Mouse (Mus musculus): ENCODE data around the gene Exosc8. TPM values are rescaled to one million over a fixed set of nuclear protein-coding genes. Genes with fewer than 3 reads are reported as not detected.

Gene Exosc8
- polyA plus RNA-seq, 1 experiment from 2014 or later: 76.0 TPM

DNA sequence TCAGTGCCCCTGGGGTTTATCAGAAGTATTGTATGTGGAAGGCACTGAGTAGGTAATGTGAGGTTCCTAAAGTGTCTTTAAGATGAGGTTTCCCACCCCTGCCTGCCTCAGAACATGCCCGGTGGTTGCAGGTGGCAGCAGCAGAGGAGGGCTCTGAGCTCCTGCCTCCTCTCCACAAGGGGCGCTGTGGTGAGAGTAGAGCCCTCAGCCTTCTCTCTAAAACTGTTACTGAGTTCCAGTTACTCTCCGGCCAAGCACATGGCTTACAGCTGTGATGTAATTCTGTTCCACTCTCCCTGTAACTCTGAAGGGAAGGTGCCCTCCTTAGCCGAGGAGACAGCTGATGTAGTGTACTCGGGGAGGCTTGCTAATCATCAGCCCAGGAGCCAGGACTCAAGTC is 10.6 kb upstream of the Exosc8 start:
- no peak overlapping the region for H3K9ac ChIP-seq (replicated peaks; ENCODE audit: low read length)
- ATAC-seq (ENCODE audit: low FRiP score, low TSS enrichment) (no peak), DNase-seq (peak; percentile 49)

DNA sequence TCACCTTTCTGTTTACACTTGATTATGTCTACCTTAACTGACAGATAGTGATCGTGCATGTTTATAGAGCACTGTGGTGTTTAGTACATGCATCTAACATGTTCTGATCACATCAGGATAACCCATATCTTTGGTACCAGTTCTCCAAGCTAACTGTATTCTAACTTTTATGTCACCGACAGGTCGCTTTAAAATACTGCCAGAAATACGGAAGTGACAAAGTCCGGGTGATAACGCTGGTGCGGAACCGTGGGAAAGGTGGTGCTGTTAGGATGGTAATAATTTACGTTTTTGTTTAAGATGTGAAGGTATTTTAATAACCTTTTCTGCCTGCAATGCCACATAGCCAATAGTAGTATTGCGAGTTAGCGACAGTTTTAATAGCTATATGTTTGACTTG is 6.8 kb upstream of the Exosc8 start:
- Histone ChIP-seq H3K9ac (replicated peaks; ENCODE audit: low read length) (no peak overlapping the region), H3K27me3 (ENCODE audit: control insufficient read depth, insufficient read depth, low read length) (no peaks in the 10 kb centered on the region), H3K27ac (replicated peaks; ENCODE audit: low read depth, low read length) (no peak overlapping the region), H3K36me3 (ENCODE audit: control insufficient read depth, insufficient read depth, low read length) (peaks cover 77% of the 10 kb centered on the region), H3K4me2 (ENCODE audit: low read length) (no peak overlapping the region), H3K4me3 (replicated peaks; ENCODE audit: low read depth, low read length) (no peak overlapping the region), H3K4me1 (ENCODE audit: control insufficient read depth, insufficient read depth, low read length) (no peaks in the 10 kb centered on the region), H3K9me3 (ENCODE audit: control insufficient read depth, low read length) (no peaks in the 10 kb centered on the region)
- no peak for DNase-seq
- no peak for ATAC-seq (ENCODE audit: low FRiP score, low TSS enrichment)
- 97% methylated on average over 11 of the region's 11 CpGs for WGBS

More for the DNA sequence above, 10.6 kb upstream of the Exosc8 start:
- H3K27ac ChIP-seq (replicated peaks; ENCODE audit: low read depth, low read length): no peak overlapping the region
- WGBS: 62% methylated on average over 5 of the region's 5 CpGs
- H3K27me3 ChIP-seq (ENCODE audit: control insufficient read depth, insufficient read depth, low read length): no peaks in the 10 kb centered on the region
- no peaks in the 10 kb centered on the region for H3K9me3 ChIP-seq (ENCODE audit: control insufficient read depth, low read length)
- H3K4me2 ChIP-seq (ENCODE audit: low read length): no peak overlapping the region
- H3K4me3 ChIP-seq (replicated peaks; ENCODE audit: low read depth, low read length): no peak overlapping the region
- H3K36me3 ChIP-seq (ENCODE audit: control insufficient read depth, insufficient read depth, low read length): peaks cover 96% of the 10 kb centered on the region
- H3K4me1 ChIP-seq (ENCODE audit: control insufficient read depth, insufficient read depth, low read length): no peaks in the 10 kb centered on the region

DNA sequence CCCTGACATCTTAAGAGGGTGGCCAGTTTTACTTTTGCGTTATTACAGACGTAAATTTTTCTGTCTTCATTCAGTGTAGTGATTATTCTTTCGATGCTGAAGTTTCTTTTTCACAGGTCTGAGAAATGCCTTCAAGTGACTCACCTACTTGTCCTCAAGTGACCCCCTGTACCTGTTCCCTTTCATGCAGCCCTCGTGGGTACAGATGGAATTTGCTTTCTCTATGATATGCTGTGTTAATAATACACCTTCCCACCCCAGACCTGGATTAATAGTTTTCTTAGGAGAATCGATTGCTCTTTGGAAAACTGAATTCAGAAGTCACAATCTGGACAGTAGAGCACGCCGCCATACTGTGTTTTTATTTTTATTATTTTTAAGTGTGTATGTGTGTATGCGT is 2.1 kb upstream of the Exosc8 start:
- no peak overlapping the region for H3K9ac ChIP-seq (replicated peaks; ENCODE audit: low read length)
- no peak overlapping the region for H3K27ac ChIP-seq (replicated peaks; ENCODE audit: low read depth, low read length)
- no peak overlapping the region for H3K4me2 ChIP-seq (ENCODE audit: low read length)
- WGBS: 96% methylated on average over 8 of the region's 8 CpGs
- ATAC-seq (ENCODE audit: low FRiP score, low TSS enrichment): no peak
- no peaks in the 10 kb centered on the region for H3K9me3 ChIP-seq (ENCODE audit: control insufficient read depth, low read length)
- peaks cover 6% of the 10 kb centered on the region; the same call in 1 of the 2 replicates for H3K4me1 ChIP-seq (ENCODE audit: control insufficient read depth, insufficient read depth, low read length)
- no peak for DNase-seq
- H3K27me3 ChIP-seq (ENCODE audit: control insufficient read depth, insufficient read depth, low read length): no peaks in the 10 kb centered on the region
- H3K36me3 ChIP-seq (ENCODE audit: control insufficient read depth, insufficient read depth, low read length): peaks cover 31% of the 10 kb centered on the region
- H3K4me3 ChIP-seq (replicated peaks; ENCODE audit: low read depth, low read length): no peak overlapping the region

DNA sequence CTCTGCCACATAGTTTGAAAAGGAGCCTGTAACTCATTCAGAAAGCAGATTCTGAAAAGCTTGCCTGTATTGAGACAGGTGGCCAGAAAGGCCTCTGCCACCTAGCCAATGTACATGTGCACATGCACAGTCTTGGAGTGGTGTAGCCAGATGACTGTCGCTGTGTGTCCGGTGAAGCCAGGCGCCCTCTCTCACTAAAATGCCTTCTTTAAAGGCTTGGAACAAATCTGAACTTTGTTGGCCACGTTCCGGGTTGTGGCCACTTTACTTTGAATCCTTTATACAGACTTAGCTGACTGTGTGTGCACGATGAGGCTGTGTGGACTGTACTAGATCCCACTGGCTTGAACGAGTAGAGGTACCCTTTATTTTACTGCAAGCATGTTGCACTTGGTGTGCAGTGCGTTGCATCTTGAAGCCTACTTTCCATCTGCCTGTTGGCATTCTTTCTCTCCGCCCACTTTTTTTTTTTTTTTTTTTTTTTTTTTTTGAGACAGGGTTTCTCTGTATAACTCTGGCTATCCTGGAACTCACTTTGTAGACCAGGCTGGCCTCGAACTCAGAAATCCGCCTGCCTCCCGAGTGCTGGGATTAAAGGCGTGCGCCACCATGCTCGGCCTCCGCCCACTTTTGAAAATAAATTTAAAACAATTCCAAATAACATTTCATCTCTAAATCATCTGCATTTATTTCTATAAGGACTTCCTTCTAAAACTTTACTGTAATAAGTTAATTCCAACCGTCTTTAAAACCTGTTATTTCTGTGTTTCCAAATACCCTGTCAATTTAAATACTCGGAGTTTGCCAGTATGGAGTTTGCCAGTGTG is 1.1 kb upstream of the Exosc8 start:
- Histone ChIP-seq H3K36me3 (ENCODE audit: control insufficient read depth, insufficient read depth, low read length) (peaks cover 29% of the 10 kb centered on the region), H3K4me1 (ENCODE audit: control insufficient read depth, insufficient read depth, low read length) (peaks cover 6% of the 10 kb centered on the region; the same call in 1 of the 2 replicates), H3K4me3 (replicated peaks; ENCODE audit: low read depth, low read length) (peak overlapping the region; percentile 84), H3K4me2 (ENCODE audit: low read length) (peak overlapping the region; percentile 89), H3K9me3 (ENCODE audit: control insufficient read depth, low read length) (no peaks in the 10 kb centered on the region), H3K9ac (replicated peaks; ENCODE audit: low read length) (peak overlapping the region; percentile 97), H3K27ac (replicated peaks; ENCODE audit: low read depth, low read length) (peak overlapping the region; percentile 99), H3K27me3 (ENCODE audit: control insufficient read depth, insufficient read depth, low read length) (no peaks in the 10 kb centered on the region)
- WGBS: 55% methylated on average over 18 of the region's 18 CpGs
- ATAC-seq (ENCODE audit: low FRiP score, low TSS enrichment) (no peak), DNase-seq (peak; percentile 46)

DNA sequence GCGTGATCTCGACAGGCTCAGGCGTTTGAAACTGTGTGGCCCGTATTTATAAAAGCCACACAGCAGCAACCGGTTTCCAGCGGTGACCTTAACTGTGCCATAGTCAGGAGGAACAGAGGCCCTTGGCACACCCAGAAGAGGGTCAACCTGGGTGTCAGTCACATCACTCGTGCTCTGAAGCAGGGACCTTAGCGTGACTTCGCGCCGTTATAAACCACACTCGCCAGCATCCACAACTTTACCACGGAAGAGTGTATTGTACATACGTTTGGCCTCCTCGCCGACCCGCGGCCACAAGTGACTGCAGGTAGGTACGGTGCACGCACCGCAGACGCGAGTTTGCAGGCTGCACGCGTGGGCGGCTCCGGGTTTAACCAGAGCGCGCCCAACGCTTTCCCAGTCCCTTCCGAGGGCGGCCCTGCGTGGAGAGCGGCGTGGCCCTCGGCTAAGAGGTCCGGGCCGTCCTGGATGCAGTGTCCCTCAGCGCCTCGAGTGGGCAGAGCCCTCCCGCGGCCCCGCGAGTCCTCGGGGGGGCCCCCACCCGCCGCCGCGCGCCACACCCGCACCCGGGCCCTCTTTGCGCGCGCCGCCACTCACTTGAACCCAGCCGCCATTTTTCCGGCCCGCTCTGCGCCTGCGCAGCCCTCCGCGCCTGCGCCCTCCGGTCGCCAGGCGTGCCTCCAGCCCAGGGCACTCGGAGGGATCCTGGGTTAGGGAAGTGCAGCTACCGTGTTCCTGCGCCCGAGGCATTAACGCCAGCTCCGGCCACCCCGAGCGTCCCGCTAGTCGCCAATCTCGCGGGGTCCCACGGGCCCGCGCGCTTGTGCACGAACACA is 564 bp downstream of the Exosc8 start:
- ATAC-seq (ENCODE audit: low FRiP score, low TSS enrichment): peak; percentile 94
- under 1% methylated on average over 84 of the region's 84 CpGs for WGBS

DNA sequence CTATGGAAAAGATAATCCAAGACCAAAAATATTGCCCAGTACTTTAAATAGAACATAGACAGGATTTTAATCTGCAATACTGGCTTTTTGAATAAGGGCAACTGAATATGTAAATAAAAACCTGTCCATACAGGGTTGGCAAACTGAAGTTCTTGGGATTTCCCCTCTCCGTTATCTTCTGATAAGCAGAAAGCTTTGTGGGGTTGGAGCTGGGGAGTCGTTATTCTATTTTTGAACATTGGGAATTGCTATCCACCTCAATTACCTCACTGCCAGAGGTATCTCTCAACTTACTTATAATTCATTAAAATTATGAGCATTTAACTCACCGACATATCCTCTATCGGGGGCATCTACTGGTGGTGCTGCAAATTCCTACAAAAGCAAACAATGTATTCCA is 2.8 kb downstream of the Exosc8 start:
- DNase-seq (no peak), ATAC-seq (ENCODE audit: low FRiP score, low TSS enrichment) (no peak)
- H3K9me3 ChIP-seq (ENCODE audit: control insufficient read depth, low read length): no peaks in the 10 kb centered on the region
- H3K4me1 ChIP-seq (ENCODE audit: control insufficient read depth, insufficient read depth, low read length): peaks cover 6% of the 10 kb centered on the region; the same call in 1 of the 2 replicates
- H3K4me2 ChIP-seq (ENCODE audit: low read length): no peak overlapping the region
- H3K27me3 ChIP-seq (ENCODE audit: control insufficient read depth, insufficient read depth, low read length): no peaks in the 10 kb centered on the region
- no peak overlapping the region for H3K27ac ChIP-seq (replicated peaks; ENCODE audit: low read depth, low read length)
- H3K36me3 ChIP-seq (ENCODE audit: control insufficient read depth, insufficient read depth, low read length): peaks cover 47% of the 10 kb centered on the region
- no peak overlapping the region for H3K9ac ChIP-seq (replicated peaks; ENCODE audit: low read length)
- 97% methylated on average over 4 of the region's 4 CpGs for WGBS
- H3K4me3 ChIP-seq (replicated peaks; ENCODE audit: low read depth, low read length): no peak overlapping the region

More for the DNA sequence above, 564 bp downstream of the Exosc8 start:
- Histone ChIP-seq H3K9ac (replicated peaks; ENCODE audit: low read length) (peak overlapping the region; percentile 97), H3K4me2 (ENCODE audit: low read length) (peak overlapping the region; percentile 89), H3K9me3 (ENCODE audit: control insufficient read depth, low read length) (no peaks in the 10 kb centered on the region), H3K27me3 (ENCODE audit: control insufficient read depth, insufficient read depth, low read length) (no peaks in the 10 kb centered on the region), H3K4me3 (replicated peaks; ENCODE audit: low read depth, low read length) (peak overlapping the region; percentile 84), H3K4me1 (ENCODE audit: control insufficient read depth, insufficient read depth, low read length) (peaks cover 6% of the 10 kb centered on the region; the same call in 1 of the 2 replicates), H3K27ac (replicated peaks; ENCODE audit: low read depth, low read length) (peak overlapping the region; percentile 99), H3K36me3 (ENCODE audit: control insufficient read depth, insufficient read depth, low read length) (peaks cover 36% of the 10 kb centered on the region)
- DNase-seq: peak; percentile 95

DNA sequence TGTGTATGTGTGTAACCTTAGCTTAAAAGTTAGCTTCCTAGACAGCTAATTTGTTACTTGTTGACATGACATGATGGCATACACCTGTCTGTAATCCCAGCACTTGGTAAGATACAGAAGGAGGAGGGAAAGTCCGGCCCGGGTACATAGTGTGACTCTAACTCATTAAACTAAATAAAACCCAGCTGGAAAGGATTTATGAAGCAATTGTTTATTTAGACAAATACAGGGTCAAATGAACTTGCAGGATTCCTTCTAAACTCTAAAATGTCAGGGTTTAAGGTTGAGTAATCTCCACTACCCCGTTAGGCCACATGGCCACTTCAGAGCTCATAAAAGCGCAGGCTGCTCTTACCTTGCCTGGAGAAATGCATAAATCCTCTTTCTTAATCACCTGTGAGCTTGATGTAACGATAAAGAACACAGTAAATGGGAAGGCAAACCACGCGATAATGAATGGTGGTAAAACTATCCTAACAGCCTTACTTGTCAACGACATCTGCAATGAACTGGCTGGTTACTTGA is 3.5 kb downstream of the Exosc8 start:
- Histone ChIP-seq H3K36me3 (ENCODE audit: control insufficient read depth, insufficient read depth, low read length) (peaks cover 54% of the 10 kb centered on the region), H3K4me3 (replicated peaks; ENCODE audit: low read depth, low read length) (no peak overlapping the region), H3K4me2 (ENCODE audit: low read length) (no peak overlapping the region), H3K27ac (replicated peaks; ENCODE audit: low read depth, low read length) (no peak overlapping the region), H3K27me3 (ENCODE audit: control insufficient read depth, insufficient read depth, low read length) (no peaks in the 10 kb centered on the region), H3K9me3 (ENCODE audit: control insufficient read depth, low read length) (no peaks in the 10 kb centered on the region), H3K4me1 (ENCODE audit: control insufficient read depth, insufficient read depth, low read length) (peaks cover 6% of the 10 kb centered on the region; the same call in 1 of the 2 replicates), H3K9ac (replicated peaks; ENCODE audit: low read length) (no peak overlapping the region)
- DNase-seq: no peak
- ATAC-seq (ENCODE audit: low FRiP score, low TSS enrichment): no peak
- 93% methylated on average over 8 of the region's 8 CpGs for WGBS

DNA sequence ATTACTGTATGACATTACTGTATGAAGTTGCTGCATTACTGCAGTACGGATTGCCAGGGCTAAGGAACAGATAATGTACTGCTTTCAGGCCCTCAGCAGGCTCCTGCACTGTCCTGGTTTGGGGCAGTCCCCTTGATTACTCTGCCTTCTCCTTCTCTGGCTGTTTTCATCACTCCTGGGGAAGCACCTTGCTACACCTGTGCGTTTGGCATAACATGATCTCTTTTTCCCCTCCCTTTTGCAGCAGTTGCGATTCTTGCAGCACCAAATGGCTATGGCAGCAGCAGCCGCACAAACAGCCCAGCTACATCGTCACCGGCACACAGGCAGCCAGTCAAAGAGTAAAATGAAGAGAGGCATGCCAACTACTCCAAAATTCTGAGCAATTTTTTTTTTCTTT is 7.1 kb downstream of the Exosc8 start:
- no peak for DNase-seq
- WGBS: 93% methylated on average over 6 of the region's 6 CpGs

More for the DNA sequence above, 7.1 kb downstream of the Exosc8 start:
- no peak overlapping the region for H3K9ac ChIP-seq (replicated peaks; ENCODE audit: low read length)
- H3K9me3 ChIP-seq (ENCODE audit: control insufficient read depth, low read length): no peaks in the 10 kb centered on the region
- no peak overlapping the region for H3K27ac ChIP-seq (replicated peaks; ENCODE audit: low read depth, low read length)
- no peaks in the 10 kb centered on the region for H3K4me1 ChIP-seq (ENCODE audit: control insufficient read depth, insufficient read depth, low read length)
- H3K4me3 ChIP-seq (replicated peaks; ENCODE audit: low read depth, low read length): no peak overlapping the region
- ATAC-seq (ENCODE audit: low FRiP score, low TSS enrichment): no peak
- H3K36me3 ChIP-seq (ENCODE audit: control insufficient read depth, insufficient read depth, low read length): peaks cover 70% of the 10 kb centered on the region
- H3K4me2 ChIP-seq (ENCODE audit: low read length): no peak overlapping the region
- H3K27me3 ChIP-seq (ENCODE audit: control insufficient read depth, insufficient read depth, low read length): no peaks in the 10 kb centered on the region

Measured in midbrain, embryonic 14.5 days (tissue).